Mouse (Mus musculus): ENCODE results near the gene 4930467E23Rik. TPM values are rescaled to one million over a fixed set of nuclear protein-coding genes. Genes with fewer than 3 reads are reported as not detected.
"Not testable (repeated sequence)": the region's sequence is repeated elsewhere in the genome, so short reads cannot be mapped to it uniquely, and the experiment has no call there.

4930467E23Rik gene
- polyA plus RNA-seq, 1 experiment from 2014 or later = not detected

DNA sequence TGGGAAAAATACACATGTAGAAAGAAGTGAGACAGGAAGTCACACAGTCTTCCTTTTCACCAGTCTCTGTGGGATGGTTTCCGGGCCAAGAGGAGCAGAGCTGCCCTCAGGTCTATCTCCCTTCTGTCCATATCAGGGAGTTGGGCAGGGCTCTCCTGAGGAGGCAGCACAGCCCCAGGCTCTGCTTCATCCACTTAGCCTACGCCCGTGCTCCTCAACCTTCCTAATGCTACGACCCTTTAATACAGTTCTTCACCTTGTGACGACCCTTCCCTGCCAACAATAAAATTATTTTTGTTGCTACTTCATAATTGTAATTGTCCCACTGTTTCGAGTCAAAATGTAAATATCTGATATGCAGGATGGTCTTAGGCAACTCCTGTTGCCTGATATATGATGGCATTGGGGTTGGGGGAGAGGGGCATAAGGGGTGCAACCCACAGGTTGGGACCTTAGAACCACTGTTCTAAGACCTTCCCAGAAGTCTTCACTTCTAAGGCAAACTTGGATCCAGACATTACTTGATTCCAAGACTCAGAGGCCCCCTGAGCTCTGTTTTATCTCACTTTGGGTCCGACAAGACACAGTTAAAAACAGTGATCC is 16.0 kb upstream of the 4930467E23Rik start:
- H3K27ac ChIP-seq; H3K36me3 ChIP-seq; H3K9me3 ChIP-seq; H3K4me1 ChIP-seq; H3K4me2 ChIP-seq (replicated peaks); ATAC-seq (ENCODE audit: low FRiP score, low read depth); H3K9ac ChIP-seq; H3K4me3 ChIP-seq; H3K27me3 ChIP-seq: not testable (repeated sequence)
- WGBS = 81% methylated on average over 7 of the region's 7 CpGs

DNA sequence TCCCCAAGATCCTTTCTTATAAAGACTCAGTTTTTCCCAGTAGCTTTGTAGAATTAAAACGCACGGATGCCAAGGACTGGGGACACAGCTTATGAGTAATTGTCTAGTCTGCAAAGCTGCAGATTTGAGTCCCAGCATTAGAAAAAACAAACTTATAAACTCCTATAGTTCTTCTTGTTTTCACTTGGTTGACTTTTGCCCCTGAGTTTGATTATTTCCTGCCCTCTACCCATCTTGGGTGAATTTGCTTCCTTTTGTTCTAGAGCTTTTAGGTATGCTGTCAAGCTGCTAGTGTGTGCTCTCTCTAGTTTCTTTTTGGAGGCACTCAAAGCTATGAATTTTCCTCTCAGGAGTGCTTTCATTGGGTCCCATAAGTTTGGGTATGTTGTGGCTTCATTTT is 14.9 kb upstream of the 4930467E23Rik start:
- not testable (repeated sequence) for H3K9me3 ChIP-seq; ATAC-seq (ENCODE audit: low FRiP score, low read depth); H3K9ac ChIP-seq; H3K27me3 ChIP-seq; H3K4me1 ChIP-seq; H3K4me2 ChIP-seq (replicated peaks); H3K4me3 ChIP-seq; H3K36me3 ChIP-seq; H3K27ac ChIP-seq
- WGBS = 89% methylated on average over 2 of the region's 2 CpGs

DNA sequence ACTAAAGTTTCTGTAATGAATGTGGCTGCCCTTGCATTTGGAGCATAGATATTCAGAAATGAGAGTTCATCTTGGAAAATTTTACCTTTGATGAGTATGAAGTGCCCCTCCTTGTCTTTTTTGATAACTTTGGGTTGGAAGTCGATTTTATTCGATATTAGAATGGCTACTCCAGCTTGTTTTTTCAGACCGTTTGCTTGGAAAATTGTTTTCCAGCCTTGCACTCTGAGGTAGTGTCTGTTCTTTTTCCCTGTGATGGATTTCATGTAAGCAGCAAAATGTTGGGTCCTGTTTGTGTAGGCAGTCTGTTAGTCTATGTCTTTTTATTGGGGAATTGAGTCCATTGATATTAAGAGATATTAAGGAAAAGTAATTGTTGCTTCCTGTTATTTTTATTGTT is 14.1 kb upstream of the 4930467E23Rik start:
- not testable (repeated sequence) for H3K9ac ChIP-seq; H3K9me3 ChIP-seq; H3K4me2 ChIP-seq (replicated peaks); ATAC-seq (ENCODE audit: low FRiP score, low read depth); H3K27ac ChIP-seq; H3K4me3 ChIP-seq; H3K4me1 ChIP-seq; H3K36me3 ChIP-seq; H3K27me3 ChIP-seq
- WGBS = 87% methylated on average over 3 of the region's 3 CpGs

DNA sequence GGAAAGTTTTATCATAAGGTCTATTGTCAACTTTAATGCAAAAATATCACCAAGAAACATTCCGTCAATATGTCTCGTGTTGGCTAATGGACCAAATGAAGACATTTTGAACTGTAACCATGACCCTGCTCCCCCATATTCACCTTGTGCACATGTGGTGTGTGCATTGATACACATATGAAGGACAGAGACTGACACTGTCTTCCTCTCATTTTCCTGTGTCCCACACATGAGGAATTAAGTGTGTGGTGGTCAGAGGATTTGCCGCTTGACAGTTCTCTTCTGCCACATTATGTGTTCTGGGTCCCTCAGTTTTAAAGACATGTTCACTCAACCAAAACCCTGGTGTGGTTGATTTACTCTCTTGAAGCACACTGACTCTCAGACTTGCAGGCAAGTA is 11.5 kb upstream of the 4930467E23Rik start:
- H3K27ac ChIP-seq; H3K9me3 ChIP-seq; ATAC-seq (ENCODE audit: low FRiP score, low read depth); H3K4me1 ChIP-seq; H3K27me3 ChIP-seq; H3K9ac ChIP-seq; H3K4me3 ChIP-seq; H3K36me3 ChIP-seq; H3K4me2 ChIP-seq (replicated peaks): not testable (repeated sequence)
- WGBS = 95% methylated on average over 3 of the region's 3 CpGs

DNA sequence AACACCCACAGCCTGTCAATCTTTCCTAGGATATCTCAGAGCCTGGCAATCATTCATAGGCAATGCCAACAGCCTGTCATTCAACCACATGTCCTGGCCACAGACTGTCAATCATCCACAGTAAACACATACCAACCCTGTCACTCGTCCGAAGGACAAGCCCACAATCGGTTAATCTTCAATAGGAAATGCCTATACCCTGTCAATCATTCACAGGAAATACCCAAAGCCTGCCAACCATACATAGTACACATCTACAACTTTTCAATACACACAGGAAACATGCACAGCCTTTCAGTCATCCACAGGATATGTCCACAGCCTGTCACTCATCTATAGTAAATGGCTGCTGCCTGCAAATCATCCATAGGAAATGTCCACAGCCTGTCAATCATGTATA is 9.9 kb upstream of the 4930467E23Rik start:
- not testable (repeated sequence) for H3K4me2 ChIP-seq (replicated peaks); ATAC-seq (ENCODE audit: low FRiP score, low read depth); H3K9me3 ChIP-seq; H3K4me3 ChIP-seq; H3K9ac ChIP-seq; H3K27me3 ChIP-seq; H3K36me3 ChIP-seq; H3K27ac ChIP-seq; H3K4me1 ChIP-seq
- WGBS = 71% methylated on average over 3 of the region's 3 CpGs

DNA sequence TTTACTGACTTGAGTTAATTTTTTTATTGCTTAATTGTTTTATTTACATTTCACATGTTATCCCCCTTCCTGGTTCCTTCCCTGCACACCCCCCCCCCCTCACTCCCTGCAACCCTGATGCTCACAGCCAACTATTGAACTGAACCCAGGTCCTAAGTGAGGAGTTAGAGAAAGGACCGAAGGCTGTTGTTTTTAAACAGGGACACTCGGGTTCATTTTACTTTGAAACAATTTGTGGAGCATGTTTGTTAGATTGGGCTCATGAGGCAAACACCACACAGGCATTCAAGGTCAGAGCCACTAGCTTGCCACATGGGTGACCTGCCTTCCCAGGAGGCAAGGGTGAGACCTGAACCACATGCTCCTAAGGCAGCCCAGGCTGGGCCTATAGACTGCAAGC is 4.5 kb upstream of the 4930467E23Rik start:
- not testable (repeated sequence) for ATAC-seq (ENCODE audit: low FRiP score, low read depth); H3K4me2 ChIP-seq (replicated peaks); H3K9ac ChIP-seq; H3K36me3 ChIP-seq; H3K27ac ChIP-seq; H3K4me3 ChIP-seq; H3K4me1 ChIP-seq; H3K27me3 ChIP-seq; H3K9me3 ChIP-seq
- 60% methylated on average over 2 of the region's 2 CpGs for WGBS

DNA sequence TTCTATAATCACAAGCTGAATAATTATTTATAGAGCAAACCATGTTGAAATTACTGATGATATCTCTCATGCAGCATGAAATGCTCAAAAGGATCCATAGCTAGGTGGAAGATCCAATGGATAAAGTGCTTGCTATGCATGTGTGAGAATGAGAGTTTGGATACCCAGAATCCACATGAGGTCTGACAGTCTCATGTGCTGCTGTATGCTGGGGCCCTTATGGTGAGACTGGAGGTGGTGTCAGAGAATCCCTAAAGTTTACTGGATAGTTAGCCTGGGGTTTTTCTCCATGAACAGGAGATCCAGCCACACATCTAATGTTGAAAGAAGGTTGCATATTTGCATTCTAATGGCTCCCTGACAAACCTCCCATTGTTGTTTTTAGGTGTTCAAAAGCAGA is 22.4 kb downstream of the 4930467E23Rik start:
- H3K27ac ChIP-seq; H3K4me1 ChIP-seq; H3K36me3 ChIP-seq; H3K9me3 ChIP-seq; H3K9ac ChIP-seq; ATAC-seq (ENCODE audit: low FRiP score, low read depth); H3K4me3 ChIP-seq; H3K27me3 ChIP-seq; H3K4me2 ChIP-seq (replicated peaks): not testable (repeated sequence)

DNA sequence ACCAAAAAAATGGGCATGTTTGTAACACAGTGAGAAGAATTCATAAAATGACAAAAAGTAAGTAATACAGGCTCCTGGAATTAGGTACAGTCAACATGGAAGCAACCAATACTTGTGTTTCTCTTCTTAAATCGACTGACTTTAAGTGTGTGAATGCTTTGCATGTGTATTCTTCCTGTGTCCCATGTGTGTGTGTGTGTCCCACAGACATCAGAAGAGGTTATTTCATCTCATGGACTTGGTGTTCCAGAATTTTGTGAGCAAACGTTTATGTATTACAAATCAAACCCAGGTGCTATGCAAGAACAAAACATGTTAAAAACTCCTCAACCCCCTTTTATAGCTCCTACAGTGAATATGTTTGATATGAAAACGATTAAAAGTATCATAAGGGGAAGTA is 24.8 kb downstream of the 4930467E23Rik start:
- not testable (repeated sequence) for H3K4me3 ChIP-seq; H3K9me3 ChIP-seq; H3K4me2 ChIP-seq (replicated peaks); H3K9ac ChIP-seq; H3K27me3 ChIP-seq; H3K4me1 ChIP-seq; ATAC-seq (ENCODE audit: low FRiP score, low read depth); H3K36me3 ChIP-seq; H3K27ac ChIP-seq
- WGBS = 60% methylated on average over 3 of the region's 3 CpGs

DNA sequence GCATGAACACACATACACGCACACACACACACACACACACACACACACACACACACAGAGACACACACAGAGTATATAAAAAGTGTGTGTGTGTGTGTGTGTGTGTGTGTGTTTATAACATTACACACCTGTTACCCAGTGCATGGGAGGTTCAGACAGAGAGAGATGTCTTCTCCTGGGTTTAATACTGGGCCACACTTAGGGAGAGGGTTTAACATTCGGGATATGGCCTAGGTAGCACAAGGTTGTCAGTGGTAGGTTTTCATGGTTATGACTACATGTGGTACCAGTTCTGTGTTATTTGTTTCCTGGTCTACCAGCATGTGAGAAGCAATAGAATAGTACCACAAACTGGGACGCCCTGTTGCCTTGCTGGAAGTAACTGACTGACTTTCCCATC is 25.6 kb downstream of the 4930467E23Rik start:
- ATAC-seq (ENCODE audit: low FRiP score, low read depth); H3K4me2 ChIP-seq (replicated peaks); H3K4me1 ChIP-seq; H3K27ac ChIP-seq; H3K9me3 ChIP-seq; H3K9ac ChIP-seq; H3K27me3 ChIP-seq; H3K36me3 ChIP-seq; H3K4me3 ChIP-seq: not testable (repeated sequence)
- WGBS = 73% methylated on average over 3 of the region's 3 CpGs

DNA sequence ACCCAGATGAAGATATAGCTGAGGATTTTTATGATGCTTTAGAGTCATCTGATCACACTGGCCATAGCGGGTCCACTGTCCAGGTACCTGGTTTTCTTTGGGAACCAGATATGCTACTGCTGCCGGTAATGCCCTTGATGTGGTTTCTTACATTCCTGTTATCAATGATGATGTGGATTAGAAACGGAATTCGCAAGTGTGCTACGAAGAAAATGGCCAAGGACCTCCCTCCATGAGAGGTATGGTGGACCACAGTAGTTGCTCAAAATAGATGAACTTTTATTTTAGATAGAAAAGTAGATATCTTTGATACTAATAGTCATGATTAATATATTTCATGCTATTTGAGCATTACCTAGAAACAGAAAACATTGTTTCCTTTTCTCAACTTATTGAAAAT is 32.3 kb downstream of the 4930467E23Rik start:
- not testable (repeated sequence) for H3K4me3 ChIP-seq; H3K4me2 ChIP-seq (replicated peaks); H3K9me3 ChIP-seq; H3K36me3 ChIP-seq; ATAC-seq (ENCODE audit: low FRiP score, low read depth); H3K27me3 ChIP-seq; H3K9ac ChIP-seq; H3K27ac ChIP-seq; H3K4me1 ChIP-seq
- 77% methylated on average over 5 of the region's 5 CpGs for WGBS

DNA sequence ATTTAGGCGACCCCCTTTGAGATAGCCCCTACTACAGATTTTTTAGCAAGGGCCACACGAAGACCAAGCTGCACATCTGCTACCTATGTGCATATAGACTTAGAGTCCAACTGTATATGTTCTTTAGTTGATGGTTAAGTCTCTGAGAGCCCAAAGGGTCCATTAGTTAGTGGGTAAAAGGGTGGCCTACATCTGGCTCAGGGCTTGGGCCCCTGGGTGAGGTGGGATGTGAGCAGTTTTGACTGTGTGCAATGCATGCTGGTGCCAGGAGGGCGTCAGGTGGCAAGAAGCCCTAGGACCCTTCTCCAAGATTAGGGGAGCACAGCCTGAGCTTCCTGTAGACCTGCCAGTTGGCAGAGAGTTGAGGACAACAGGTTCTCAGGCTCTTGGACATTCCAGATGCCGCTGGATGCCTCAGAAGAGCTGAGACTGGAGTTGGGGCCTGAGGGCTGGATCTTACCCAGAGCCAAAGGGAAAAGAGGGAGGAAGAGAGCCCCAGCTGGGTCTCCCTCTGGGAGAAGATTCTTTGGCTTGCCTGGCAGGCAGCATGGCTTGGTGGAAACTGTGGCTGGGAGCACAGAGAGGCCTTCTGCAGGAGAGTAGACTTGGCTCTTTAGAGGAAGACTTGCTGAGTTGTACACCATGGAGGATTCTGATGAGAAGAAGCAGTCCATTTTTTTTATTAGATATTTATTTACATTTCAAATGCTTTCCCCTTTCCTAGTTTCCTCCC is 33.6 kb downstream of the 4930467E23Rik start:
- H3K9me3 ChIP-seq; H3K4me1 ChIP-seq; ATAC-seq (ENCODE audit: low FRiP score, low read depth); H3K36me3 ChIP-seq; H3K9ac ChIP-seq; H3K27me3 ChIP-seq; H3K4me2 ChIP-seq (replicated peaks); H3K4me3 ChIP-seq; H3K27ac ChIP-seq: not testable (repeated sequence)
- WGBS = 60% methylated on average over 4 of the region's 4 CpGs

DNA sequence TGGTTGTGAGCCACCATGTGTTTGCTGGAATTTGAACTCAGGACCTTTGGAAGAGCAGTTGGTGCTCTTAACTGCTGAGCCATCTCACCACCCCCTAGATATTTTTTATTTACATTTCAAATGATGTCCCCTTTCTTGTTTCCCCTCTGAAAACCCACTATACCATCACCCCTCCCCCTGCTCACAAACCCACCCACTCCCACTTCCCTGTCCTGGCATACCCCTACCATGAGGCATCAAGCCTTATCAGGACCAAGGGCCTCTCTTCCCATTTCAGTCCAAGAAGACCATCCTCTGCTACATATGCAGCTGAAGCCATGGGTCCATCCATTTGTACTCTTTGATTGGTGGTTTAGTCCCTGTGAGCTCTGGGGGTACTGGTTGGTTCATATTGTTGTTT is 36.2 kb downstream of the 4930467E23Rik start:
- H3K27me3 ChIP-seq; H3K4me3 ChIP-seq; H3K9ac ChIP-seq; ATAC-seq (ENCODE audit: low FRiP score, low read depth); H3K27ac ChIP-seq; H3K9me3 ChIP-seq; H3K36me3 ChIP-seq; H3K4me2 ChIP-seq (replicated peaks); H3K4me1 ChIP-seq: not testable (repeated sequence)

DNA sequence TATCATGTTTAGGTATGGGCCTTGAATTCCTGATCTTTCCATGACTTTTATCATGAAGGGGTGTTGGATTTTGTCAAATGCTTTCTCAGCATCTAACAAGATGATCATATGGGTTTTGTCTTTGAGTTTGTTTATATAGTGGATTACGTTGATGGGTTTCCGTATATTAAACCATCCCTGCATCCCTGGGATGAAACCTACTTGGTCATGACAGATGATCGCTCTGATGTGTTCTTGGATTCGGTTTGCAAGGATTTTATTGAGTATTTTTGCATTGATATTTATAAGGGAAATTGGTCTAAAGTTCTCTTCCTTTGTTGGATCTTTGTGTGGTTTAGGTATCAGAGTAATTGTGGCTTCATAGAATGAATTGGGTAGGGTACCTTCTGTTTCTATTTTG is 44.1 kb downstream of the 4930467E23Rik start:
- H3K36me3 ChIP-seq; H3K4me1 ChIP-seq; H3K9me3 ChIP-seq; ATAC-seq (ENCODE audit: low FRiP score, low read depth); H3K4me2 ChIP-seq (replicated peaks); H3K27me3 ChIP-seq; H3K4me3 ChIP-seq; H3K27ac ChIP-seq; H3K9ac ChIP-seq: not testable (repeated sequence)
- 82% methylated on average over 4 of the region's 4 CpGs for WGBS
